Comparison of ENCODE assay signal across 8 mouse cellular contexts in the genomic region with DNA sequence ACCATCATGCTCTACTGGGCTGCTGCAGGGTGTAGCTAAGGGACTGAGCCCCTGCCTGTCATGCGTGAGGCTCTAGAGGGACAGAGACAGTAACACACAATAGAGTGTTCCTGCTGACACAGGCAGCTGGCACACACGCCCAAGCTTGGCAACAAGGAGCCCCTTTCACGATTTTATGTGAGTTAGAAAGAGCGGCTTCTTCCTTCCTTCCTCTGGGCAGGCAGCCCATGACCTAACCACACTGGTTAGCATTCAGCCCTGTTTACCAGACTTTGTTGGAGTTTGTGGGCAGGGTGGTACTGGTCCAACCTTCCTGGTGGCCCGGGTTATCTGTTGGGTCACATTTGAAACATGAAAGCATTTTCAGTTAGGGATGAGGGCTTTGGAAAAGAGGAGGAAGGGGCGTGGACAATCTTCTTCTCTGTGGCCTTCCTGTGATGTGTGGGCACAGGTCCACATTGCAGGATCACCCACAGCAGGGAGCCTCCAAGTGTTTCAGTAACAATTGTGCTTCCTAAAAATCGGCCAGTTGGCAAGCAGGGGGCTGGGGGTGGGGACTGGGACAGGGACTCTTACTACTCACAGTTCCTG. TPM values are rescaled to one million over a fixed set of nuclear protein-coding genes. Genes with fewer than 3 reads are reported as not detected.
DNase-seq lines count a peak whose midpoint lies in the region; ATAC-seq and TF ChIP-seq lines count a peak whose summit lies in the region.

No protein-coding gene starts in this region.

- H3K9me3 ChIP-seq in hindbrain, embryonic 13.5 days = no peaks in the 10 kb centered on the region
- H3K9me3 ChIP-seq in hindbrain, embryonic 10.5 days = no peaks in the 10 kb centered on the region

- TF ChIP-seq CTCF in bone marrow macrophage, adult 2 months (IDR thresholded peaks at IDR 0.05; ENCODE audit: low read depth, low read length) = no peak

- no peak for TF ChIP-seq POLR2A in bone marrow macrophage, adult 2 months (IDR thresholded peaks at IDR 0.05; ENCODE audit: borderline replicate concordance, low read depth, low read length)

- DNase-seq in hindbrain, embryonic 10.5 days (ENCODE audit: low spot score) = no peak
- peak; percentile 48 for DNase-seq in gastrocnemius, postnatal 14 days
- DNase-seq in layer of hippocampus, adult 9-10 months (ENCODE audit: low spot score) = peak; percentile 38
- DNase-seq in lung, postnatal 4 days = peak; percentile 68 to 80
- no peak for DNase-seq in thymus, postnatal 14 days

- H3K27me3 ChIP-seq in hindbrain, embryonic 13.5 days = no peaks in the 10 kb centered on the region
- no peaks in the 10 kb centered on the region for H3K27me3 ChIP-seq in hindbrain, embryonic 10.5 days (ENCODE audit: insufficient read depth, poor library complexity, severe bottlenecking)

- H3K4me3 ChIP-seq in hindbrain, embryonic 13.5 days = no peak overlapping the region
- no peak overlapping the region for H3K4me3 ChIP-seq in hindbrain, embryonic 10.5 days
- no peak overlapping the region; the same call in 1 of the 2 replicates for H3K4me3 ChIP-seq in bone marrow macrophage, adult 2 months (ENCODE audit: insufficient read depth, low read length)

- 43% methylated on average over 7 of the region's 7 CpGs for WGBS in hindbrain, embryonic 13.5 days
- WGBS in hindbrain, embryonic 10.5 days = 58% methylated on average over 7 of the region's 7 CpGs

- no peak overlapping the region for H3K9ac ChIP-seq in hindbrain, embryonic 13.5 days

- intact Hi-C loops in gastrocnemius, postnatal 14 days (cut with DNase I; ENCODE audit: low total_unique reads) = no loop called here

- peak overlapping the region; percentile 77 for H3K27ac ChIP-seq in hindbrain, embryonic 13.5 days
- no peak overlapping the region for H3K27ac ChIP-seq in hindbrain, embryonic 10.5 days
- peak overlapping the region; percentile 64 for H3K27ac ChIP-seq in bone marrow macrophage, adult 2 months (ENCODE audit: insufficient read depth, low read depth, low read length)

- H3K4me2 ChIP-seq in hindbrain, embryonic 13.5 days = 0 out of 2 replicates have a peak overlapping the region, but pooled peaks have one; percentile 10

- no peaks in the 10 kb centered on the region for H3K36me3 ChIP-seq in hindbrain, embryonic 13.5 days
- H3K36me3 ChIP-seq in hindbrain, embryonic 10.5 days = no peaks in the 10 kb centered on the region

- peaks cover 17% of the 10 kb centered on the region for H3K4me1 ChIP-seq in hindbrain, embryonic 13.5 days (replicated peaks)
- 0 out of 2 replicates have a peak, but pooled peaks cover 6% of the 10 kb centered on the region for H3K4me1 ChIP-seq in hindbrain, embryonic 10.5 days (replicated peaks)
- H3K4me1 ChIP-seq in bone marrow macrophage, adult 2 months (ENCODE audit: control insufficient read depth, insufficient read depth, low read length) = peaks cover 31% of the 10 kb centered on the region

- ATAC-seq in hindbrain, embryonic 13.5 days (ENCODE audit: low FRiP score) = peak; percentile 63; the same call in 1 of the 2 replicates
- no peak for ATAC-seq in monocyte, adult 5-6 weeks (replicated peaks; ENCODE audit: insufficient number of reproducible peaks, low FRiP score, low TSS enrichment, poor library complexity, severe bottlenecking)

RNA-seq across cellular contexts. Expression of gene Ddr1, which starts 47.9 kb away (rescaled TPM):
- 128 and 140 TPM in 2 replicates for polyA plus RNA-seq in hindbrain, embryonic 13.5 days (2015; fragmentation: Nextera tagmentation; extraction: Ambion mirVana)
- 134 and 184 TPM in 2 replicates for polyA plus RNA-seq in hindbrain, embryonic 10.5 days (2016; fragmentation: Nextera tagmentation; extraction: Ambion mirVana)
- polyA plus RNA-seq in bone marrow macrophage, adult 2 months (2012; ENCODE audit: insufficient read depth, insufficient read length, missing spikeins) = 0.60 and 0.63 TPM in 2 replicates
- total RNA-seq in gastrocnemius, postnatal 14 days (2021) = 10 to 100 TPM; 20.3 to 23.4 TPM
- 0.67 to 1.2 TPM in 2 of 3 replicates, not detected in the other for total RNA-seq in monocyte, adult 5-6 weeks (2017)

Comparison
In these comparisons a context has a peak if more than half of its experiments do, and no peak if none do; other contexts are left out.
1. DNase-seq: peak in gastrocnemius, postnatal 14 days (single experiment), layer of hippocampus, adult 9-10 months (single experiment) and lung, postnatal 4 days (2 of 2); none in hindbrain, embryonic 10.5 days (single experiment) and thymus, postnatal 14 days (single experiment).
2. RNA of gene Ddr1, which starts 47.9 kb away (polyA plus RNA-seq): 134 to 184 TPM in hindbrain, embryonic 10.5 days and 128 to 140 TPM in hindbrain, embryonic 13.5 days; 0.60 to 0.63 TPM in bone marrow macrophage, adult 2 months; every median in the first group is over 10 times any median in the second.